Mouse (Mus musculus) subcutaneous adipose tissue, adult 2 months (tissue): ENCODE results near the gene BC005537. TPM values are rescaled to one million over a fixed set of nuclear protein-coding genes. Genes with fewer than 3 reads are reported as not detected.

ENCODE experiments used
- polyA plus RNA-seq: library from polyadenylated mRNA; depleted of rRNA; stranded (reverse); fragments of >200 nt; gene quantifications from 2 replicates; pipeline ENCODE4 v1.2.3, GENCODE M21; 2012; ENCODE audit warnings: low replicate concordance; rRNA removed

The BC005537 gene
- polyA plus RNA-seq, result 26.1 and 38.5 TPM in 2 replicates

DNA sequence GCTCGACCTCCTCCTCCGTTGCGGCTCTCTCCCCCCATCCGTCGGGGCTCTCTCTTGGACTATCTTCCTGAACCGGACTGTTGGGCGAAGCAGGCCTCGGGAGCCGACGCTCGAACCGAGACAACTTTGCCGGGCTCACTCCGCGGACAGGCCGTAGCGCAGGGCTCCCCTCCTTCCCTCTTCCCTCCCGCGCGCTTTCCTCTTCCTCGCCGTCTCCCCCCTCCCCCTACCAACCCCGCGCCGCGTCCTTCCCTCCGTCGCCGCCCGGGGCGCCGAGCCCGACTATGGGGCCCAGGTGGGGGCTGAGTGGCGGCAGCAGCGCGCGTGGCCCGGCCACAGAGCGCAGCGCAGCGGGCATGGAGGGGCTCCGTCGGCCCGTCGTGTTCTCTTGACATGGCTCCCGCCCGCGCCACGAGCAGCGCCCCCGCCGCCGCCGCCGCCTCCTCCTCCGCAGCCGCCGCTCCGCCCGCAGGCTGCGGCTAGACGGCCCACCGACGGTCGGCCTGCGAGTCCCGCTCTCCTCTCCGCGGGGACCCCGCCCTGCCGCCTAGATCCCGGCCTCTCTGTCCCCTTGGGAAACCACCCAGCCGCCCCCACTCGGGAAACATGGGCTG lies at the start of gene BC005537:
TSS of gene BC005537 (plus strand) at position 350 of the 614 bp plus-strand sequence.

GRCm38 (mm10) chr13:24761403-24762227 lies 39.8 kb upstream of the BC005537 start, which contains the start of gene Gmnn:
Gene Gmnn, minus strand, starts transcription at chr13:24761923.

GRCm38 (mm10) chr13:24831353-24832130 lies 30.1 kb downstream of the BC005537 start, which contains the start of the genes Acot13 and Tdp2:
Gene Acot13, minus strand, starts transcription at chr13:24831540.
Gene Tdp2, plus strand, starts transcription at chr13:24831679.

DNA sequence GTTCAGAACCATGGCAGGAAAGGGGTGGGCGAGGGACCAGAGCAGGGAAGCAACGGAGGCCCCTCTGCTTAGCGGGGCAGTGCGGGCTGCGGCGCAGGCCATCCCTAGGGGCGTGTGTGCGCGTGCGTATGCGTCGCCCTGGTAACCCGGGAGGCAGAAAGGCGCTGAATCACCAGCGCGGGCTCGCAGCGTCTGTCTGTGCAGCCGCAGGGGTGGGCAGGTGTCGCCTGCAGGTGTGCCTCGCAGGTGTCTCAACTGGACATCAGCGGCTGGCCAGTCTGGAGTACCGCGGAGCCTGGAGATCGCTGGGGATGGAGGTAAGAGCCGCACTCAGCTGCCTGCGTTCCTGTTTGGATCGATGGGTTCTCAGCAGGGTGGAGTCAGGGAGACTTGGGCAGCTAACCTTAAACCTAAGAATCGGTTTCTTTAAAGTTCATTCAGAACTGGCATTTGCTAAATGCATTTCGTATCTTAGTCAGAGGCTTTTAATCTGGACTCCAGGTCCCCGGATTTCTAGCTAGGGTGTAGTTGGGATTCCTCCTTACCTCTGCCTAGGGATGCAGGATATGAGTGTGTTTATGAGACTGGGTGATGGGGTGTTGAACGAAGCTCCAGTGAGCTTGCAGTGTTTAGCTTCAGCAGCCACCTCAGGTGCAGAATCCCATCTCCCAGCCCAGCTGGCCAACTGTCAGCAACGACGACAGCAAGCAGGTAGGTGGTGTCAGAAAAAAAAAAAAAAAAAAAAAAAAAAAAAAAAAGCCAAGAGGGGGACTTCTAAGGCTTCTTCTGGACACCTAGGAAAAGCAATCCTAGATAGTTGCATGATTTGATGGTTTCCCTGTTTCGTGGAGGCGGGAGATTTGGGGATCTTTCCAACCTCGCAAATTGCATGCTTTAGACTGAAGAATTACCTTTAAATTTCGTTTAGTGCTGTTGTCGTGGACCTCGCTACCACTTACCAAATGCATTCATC lies 43.8 kb downstream of the BC005537 start, which contains the start of gene D130043K22Rik:
TSS of gene D130043K22Rik (plus strand) at position 153 of the 973 bp plus-strand sequence.

Other genes starting within 250 kb of the BC005537 start
- gene Ripor2, start 219.5 kb upstream of the BC005537 start, polyA plus RNA-seq, result 2.2 and 29.4 TPM in 2 replicates
- gene Armh2, start 60.4 kb upstream of the BC005537 start, polyA plus RNA-seq, result not detected in 2 replicates
- 1.1 and 2.9 TPM in 2 replicates for gene Gmnn, start 39.7 kb upstream of the BC005537 start, polyA plus RNA-seq
- gene Acot13, start 29.9 kb downstream of the BC005537 start, polyA plus RNA-seq, result 46.3 and 67.5 TPM in 2 replicates
- gene Tdp2, start 30.0 kb downstream of the BC005537 start, polyA plus RNA-seq, result 8.1 and 20.0 TPM in 2 replicates
- gene D130043K22Rik, start 43.5 kb downstream of the BC005537 start, polyA plus RNA-seq, result not detected in 2 replicates
- 5.9 and 6.4 TPM in 2 replicates for gene Aldh5a1, start 136.0 kb downstream of the BC005537 start, polyA plus RNA-seq
- gene Gpld1, start 141.5 kb downstream of the BC005537 start, polyA plus RNA-seq, result 3.1 and 3.5 TPM in 2 replicates
- 29.0 and 32.0 TPM in 2 replicates for gene Mrs2, start 218.7 kb downstream of the BC005537 start, polyA plus RNA-seq